Mouse (Mus musculus) embryonic stem cell, embryonic (primary cell): ENCODE measurements around the gene Loxl1.

ENCODE experiments used
- CTCF ChIA-PET, 4 experiments: fragments of 300-600 bp in 2 of 4; fragments of 350-600 bp in 2 of 4; sonication (Branson Sonifier 250); formaldehyde crosslinking; loops; one replicate each; lab custom pipeline; 2022; ENCODE audit warnings: inconsistent platforms in 2 of 4; lab: Charles Lee
- POLR2A ChIA-PET, 4 experiments: fragments of 300-600 bp in 2 of 4; fragments of 350-600 bp in 2 of 4; sonication (Branson Sonifier 250); formaldehyde crosslinking; loops; one replicate each; lab custom pipeline; 2022; ENCODE audit warnings: antibody characterized with exemption in 4 of 4, inconsistent platforms in 1 of 4; lab: Charles Lee

Gene Loxl1

GRCm38 (mm10) chr9:58253033-58253804 is 59.8 kb downstream of the Loxl1 start, which contains the start of gene Stoml1:
Gene Stoml1, plus strand, starts transcription at chr9:58253164.
- CTCF ChIA-PET: interaction anchor here (0.5 to 1.6 kb wide), 26 partner anchors 9 to 710 kb away, joined by 3 to 18 read pairs (median 4); no protein-coding TSS in a partner anchor
- POLR2A ChIA-PET: interaction anchor here (0.5 to 3.7 kb wide), 47 partner anchors 9 to 1176 kb away, joined by 3 to 45 read pairs (median 4); partner anchors contain the start of genes Arid3b (in 1 of the 4) and Nptn (in 1 of the 4)

GRCm38 (mm10) chr9:58250730-58251129 is 62.3 kb downstream of the Loxl1 start:
- ChIA-PET CTCF (interaction anchor here (0.6 to 5.7 kb wide), 14 partner anchors 10 to 34 kb away, joined by 3 to 57 read pairs (median 8); no protein-coding TSS in a partner anchor), POLR2A (interaction anchor here (0.7 to 13.0 kb wide), 24 partner anchors 9 to 485 kb away, joined by 3 to 458 read pairs (median 8); partner anchors contain the start of gene Clk3 (in 1 of the 4))

GRCm38 (mm10) chr9:58250322-58250721 is 62.7 kb downstream of the Loxl1 start:
- CTCF ChIA-PET: interaction anchor here (0.5 to 5.7 kb wide), 34 partner anchors 9 to 624 kb away, joined by 3 to 57 read pairs (median 4); partner anchors contain the start of genes Islr (in 1 of the 4) and Islr2 (in 1 of the 4)
- POLR2A ChIA-PET: interaction anchor here (0.7 to 13.0 kb wide), 49 partner anchors 8 to 484 kb away, joined by 3 to 458 read pairs (median 6); partner anchors contain the start of genes Arid3b (in 1 of the 4), Clk3 (in 1 of the 4), Islr (in 1 of the 4) and Islr2 (in 1 of the 4)

GRCm38 (mm10) chr9:58249592-58250192 is 63.3 kb downstream of the Loxl1 start, which contains the start of gene Pml:
Gene Pml, minus strand, starts transcription at chr9:58249786.
- ChIA-PET CTCF (interaction anchor here (0.5 to 5.7 kb wide), 37 partner anchors 9 to 1209 kb away, joined by 3 to 57 read pairs (median 4); partner anchors contain the start of genes Islr (in 1 of the 4) and Islr2 (in 1 of the 4)), POLR2A (interaction anchor here (0.6 to 13.0 kb wide), 51 partner anchors 8 to 484 kb away, joined by 3 to 458 read pairs (median 5); partner anchors contain the start of genes Arid3b (in 1 of the 4), Clk3 (in 1 of the 4), Islr (in 1 of the 4) and Islr2 (in 1 of the 4))

- ChIA-PET CTCF (interaction anchor here (0.6 to 5.7 kb wide), 25 partner anchors 8 to 1208 kb away, joined by 3 to 57 read pairs (median 4); no protein-coding TSS in a partner anchor), POLR2A (interaction anchor here (0.6 to 13.0 kb wide), 44 partner anchors 7 to 1065 kb away, joined by 3 to 458 read pairs (median 6); no protein-coding TSS in a partner anchor)
These were observed 64.1 kb downstream of the Loxl1 start for GRCm38 (mm10) chr9:58248746-58249413.

GRCm38 (mm10) chr9:58247064-58247759 is 65.8 kb downstream of the Loxl1 start:
- POLR2A ChIA-PET: interaction anchor here (0.6 to 13.0 kb wide), 35 partner anchors 10 to 309 kb away, joined by 3 to 458 read pairs (median 4); no protein-coding TSS in a partner anchor
- CTCF ChIA-PET: interaction anchor here (0.6 to 5.7 kb wide), 35 partner anchors 9 to 1618 kb away, joined by 3 to 57 read pairs (median 4); partner anchors contain the start of genes Islr (in 1 of the 4), Islr2 (in 1 of the 4) and Nptn (in 1 of the 4)

GRCm38 (mm10) chr9:58246083-58246591 is 66.8 kb downstream of the Loxl1 start:
- ChIA-PET CTCF (interaction anchor here (0.5 to 5.7 kb wide), 18 partner anchors 11 to 1295 kb away, joined by 3 to 57 read pairs (median 4); partner anchors contain the start of gene Snupn (in 1 of the 4)), POLR2A (interaction anchor here in 3 of 4 experiments (0.6 to 13.0 kb wide), 21 partner anchors 12 to 51 kb away, joined by 3 to 458 read pairs (median 4); partner anchors contain the start of genes Islr (in 1 of the 3) and Islr2 (in 1 of the 3))

- ChIA-PET CTCF (interaction anchor here (0.5 to 3.6 kb wide), 14 partner anchors 8 to 681 kb away, joined by 3 to 18 read pairs (median 4); partner anchors contain the start of genes Islr (in 1 of the 4), Islr2 (in 1 of the 4) and Stoml1 (in 1 of the 4)), POLR2A (interaction anchor here (0.6 to 13.0 kb wide), 37 partner anchors 8 to 793 kb away, joined by 3 to 458 read pairs (median 6); partner anchors contain the start of genes Stoml1 (in 3 of the 4) and Neo1 (in 1 of the 4))
These were observed 69.3 kb downstream of the Loxl1 start for GRCm38 (mm10) chr9:58243696-58244095.

- POLR2A ChIA-PET: interaction anchor here (0.5 to 13.0 kb wide), 32 partner anchors 10 to 213 kb away, joined by 3 to 458 read pairs (median 6); partner anchors contain the start of gene Stoml1 (in 2 of the 4)
- CTCF ChIA-PET: interaction anchor here in 2 of 4 experiments (0.5 to 4.0 kb wide), 12 partner anchors 8 to 585 kb away, joined by 3 to 21 read pairs (median 5); partner anchors contain the start of genes Islr (in 1 of the 2), Islr2 (in 1 of the 2), Pml (in 1 of the 2) and Stoml1 (in 1 of the 2)
These were observed 70.3 kb downstream of the Loxl1 start for GRCm38 (mm10) chr9:58242696-58243095.

GRCm38 (mm10) chr9:58241780-58242485 is 71.1 kb downstream of the Loxl1 start:
- CTCF ChIA-PET: interaction anchor here in 3 of 4 experiments (0.6 to 4.0 kb wide), 16 partner anchors 8 to 40 kb away, joined by 3 to 21 read pairs (median 6); partner anchors contain the start of genes Pml (in 2 of the 3), Islr (in 1 of the 3), Islr2 (in 1 of the 3) and Stoml1 (in 1 of the 3)
- POLR2A ChIA-PET: interaction anchor here (0.6 to 13.0 kb wide), 40 partner anchors 8 to 214 kb away, joined by 3 to 458 read pairs (median 6); partner anchors contain the start of genes Pml (in 3 of the 4), Islr (in 2 of the 4), Islr2 (in 2 of the 4) and Stoml1 (in 2 of the 4)
